Mouse (Mus musculus) T-helper 1 cell (primary cell): ENCODE data around the gene Mapk11.

Source experiments
- in situ Hi-C: fragments of 300-600 bp; cut with MboI, MseI; formaldehyde crosslinking; loops from one replicate; pipeline ENCODE4 v1.15.1; 2025; ENCODE audit warnings: high pct_unique_total_duplicates

The Mapk11 gene

GRCm38 (mm10) chr15:89106073-89106472, 43.4 kb downstream of the Mapk11 start:
- in situ Hi-C loops = no loop called here

GRCm38 (mm10) chr15:89104425-89104824, 45.0 kb downstream of the Mapk11 start:
- in situ Hi-C loops = no loop called here

GRCm38 (mm10) chr15:89103921-89104320, 45.5 kb downstream of the Mapk11 start:
- in situ Hi-C loops = no loop called here

- in situ Hi-C loops = no loop called here
Measured at GRCm38 (mm10) chr15:89102646-89103045, 46.8 kb downstream of the Mapk11 start.

- in situ Hi-C loops = no loop called here
Measured at GRCm38 (mm10) chr15:89100823-89101222, 48.6 kb downstream of the Mapk11 start.

GRCm38 (mm10) chr15:89098616-89099015, 50.8 kb downstream of the Mapk11 start:
- in situ Hi-C loops = no loop called here

- in situ Hi-C loops = no loop called here
Measured at GRCm38 (mm10) chr15:89097450-89097849, 52.0 kb downstream of the Mapk11 start.
